Mouse (Mus musculus) midbrain, postnatal 0 days (tissue): ENCODE data around the gene Acd. TPM values are rescaled to one million over a fixed set of nuclear protein-coding genes. Genes with fewer than 3 reads are reported as not detected.

ENCODE experiments used
- ATAC-seq: fragments of 200-750 bp; cut with Nextera tagmentation; 2 replicates; pipeline ENCODE4 v1.8.0; 2017; ENCODE audit warnings: moderate number of reproducible peaks, mild to moderate bottlenecking, moderate TSS enrichment, moderate library complexity; ENCODE audit not compliant: low FRiP score
- DNase-seq: peaks from one replicate; pipeline ENCODE4 v3.0.0-alpha.2; 2015; ENCODE audit warnings: low spot score
- H3K27ac ChIP-seq: fragments of 300-500 bp; sonication (generic); 2 replicates; pipeline ENCODE4 v1.5.1; 2014; ENCODE audit warnings: low read depth, mild to moderate bottlenecking, low read length, mixed read lengths
- H3K27me3 ChIP-seq: fragments of 300-500 bp; sonication (generic); 2 replicates; pipeline ENCODE4 v1.6.1; 2014; ENCODE audit warnings: low read length, control low read depth, mixed read lengths; ENCODE audit not compliant: insufficient read depth
- H3K36me3 ChIP-seq: fragments of 300-500 bp; sonication (generic); 2 replicates; pipeline ENCODE4 v1.6.1; 2014; ENCODE audit warnings: low read length, control low read depth, mixed read lengths; ENCODE audit not compliant: insufficient read depth
- H3K4me1 ChIP-seq: fragments of 300-500 bp; sonication (generic); 2 replicates; pipeline ENCODE4 v1.6.1; 2014; ENCODE audit warnings: mild to moderate bottlenecking, control low read depth, antibody characterized with exemption, low read length, mixed read lengths; ENCODE audit not compliant: insufficient read depth
- H3K4me2 ChIP-seq: fragments of 300-500 bp; sonication (generic); 2 replicates; pipeline ENCODE4 v1.6.1; 2014; ENCODE audit warnings: low read depth, mild to moderate bottlenecking, low read length, mixed read lengths; ENCODE audit not compliant: poor library complexity, severe bottlenecking
- H3K4me3 ChIP-seq: fragments of 300-500 bp; sonication (generic); 2 replicates; pipeline ENCODE4 v1.5.1; 2014; ENCODE audit warnings: low read depth, mild to moderate bottlenecking, low read length, moderate library complexity
- H3K9ac ChIP-seq: fragments of 300-500 bp; sonication (generic); replicated peaks from 2 replicates; pipeline ENCODE4 v1.6.1; 2014; ENCODE audit warnings: mild to moderate bottlenecking, low read length, moderate library complexity, mixed read lengths; ENCODE audit not compliant: poor library complexity, severe bottlenecking
- H3K9me3 ChIP-seq: fragments of 300-500 bp; sonication (generic); 2 replicates; pipeline ENCODE4 v1.6.1; 2016; ENCODE audit warnings: low read length, control low read depth
- CTCF ChIP-seq: IDR thresholded peaks from 2 replicates; pipeline ENCODE4 v1.5.1; 2016; ENCODE audit warnings: antibody characterized with exemption, mild to moderate bottlenecking
- WGBS: fragments of 180-500 bp; shearing (Covaris S2); extraction: QIAGEN DNeasy Blood & Tissue Kit; methylation state at CpG from one replicate; pipeline ENCODE4 v1.1.7; 2014; 5-methylcytosine and 5-hydroxymethylcytosine counted together
- polyA plus RNA-seq: library from polyadenylated mRNA; unstranded; fragments of >200 nt; fragmentation: Nextera tagmentation; extraction: Ambion mirVana; gene quantifications from 2 replicates; pipeline ENCODE4 v1.2.1, GENCODE M21; 2015
- total RNA-seq: library from RNA; depleted of rRNA; stranded (reverse); fragments of >200 nt; gene quantifications from 2 replicates; pipeline ENCODE4 v1.2.3, GENCODE M21; 2014

The Acd gene
- total and polyA plus RNA-seq, 2 experiments from 2014 or later, result 32.0 to 84.7 TPM

DNA sequence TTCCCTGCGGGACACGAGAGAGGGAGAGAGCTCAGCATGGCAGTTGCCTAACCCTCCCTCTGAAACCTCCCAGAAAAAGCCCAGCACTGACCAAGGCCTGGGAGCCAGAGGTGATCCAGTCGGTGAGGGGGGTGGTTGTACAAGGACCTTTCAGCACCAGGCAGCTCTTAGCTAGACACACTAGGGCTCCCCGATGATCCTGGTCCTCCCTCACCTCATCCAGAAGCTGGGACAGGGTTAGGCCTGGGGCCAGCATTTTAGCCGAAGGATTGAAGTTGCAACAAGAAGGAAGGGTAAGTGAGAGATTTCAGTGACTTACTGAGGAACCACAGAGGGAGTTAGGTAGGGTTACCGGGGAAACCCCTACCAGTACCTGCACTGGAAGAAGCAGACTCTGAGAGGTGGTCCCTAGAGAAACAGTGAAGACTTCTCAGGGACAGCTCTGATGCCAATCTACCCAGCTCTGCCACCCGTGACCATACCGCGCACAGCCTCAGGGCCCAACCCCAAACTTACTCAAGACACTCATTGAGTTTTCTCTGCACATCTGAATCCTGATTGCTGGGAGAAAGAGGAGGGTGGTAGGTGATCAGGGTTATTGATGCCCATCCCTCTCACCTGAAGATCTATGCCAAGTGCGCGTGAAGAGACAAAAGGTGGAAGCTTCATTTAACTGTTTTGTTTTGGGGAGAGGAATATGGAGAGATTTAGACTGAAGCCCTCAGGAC lies 1.2 kb downstream of the Acd start:
- Histone ChIP-seq H3K4me3 (peak overlapping the region; percentile 67), H3K9me3 (no peaks in the 10 kb centered on the region), H3K27ac (no peak overlapping the region), H3K4me2 (peak overlapping the region; percentile 96), H3K36me3 (peaks cover 40% of the 10 kb centered on the region), H3K4me1 (peaks cover 17% of the 10 kb centered on the region), H3K27me3 (no peaks in the 10 kb centered on the region), H3K9ac (peak overlapping the region; percentile 65)
- ATAC-seq (no peak), DNase-seq (no peak)
- WGBS, result 91% methylated on average over 11 of the region's 11 CpGs
- no peak for TF ChIP-seq CTCF

DNA sequence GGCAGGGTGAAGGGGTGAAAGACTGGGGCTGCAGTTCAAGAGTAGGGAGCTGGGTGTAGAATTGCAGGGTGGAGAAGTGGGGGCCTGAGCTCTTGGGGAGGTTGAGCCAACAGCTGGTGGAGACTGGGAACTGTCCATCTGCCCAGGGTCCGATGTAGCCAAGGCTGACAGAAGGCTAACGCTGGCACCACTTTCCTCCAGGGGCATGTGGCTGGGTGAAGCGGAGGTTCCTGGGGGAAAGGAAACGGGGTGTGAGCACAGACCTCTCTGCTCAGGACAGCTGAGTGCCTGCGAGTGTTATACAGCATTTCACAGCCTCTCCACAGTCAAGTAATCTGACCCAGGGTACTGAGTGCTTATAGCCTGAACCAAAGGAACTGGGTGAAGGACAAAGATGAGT lies 2.2 kb downstream of the Acd start:
- DNase-seq (no peak), ATAC-seq (no peak)
- Histone ChIP-seq H3K9me3 (no peaks in the 10 kb centered on the region), H3K4me3 (no peak overlapping the region), H3K4me1 (peaks cover 17% of the 10 kb centered on the region), H3K36me3 (peaks cover 35% of the 10 kb centered on the region), H3K9ac (no peak overlapping the region), H3K27ac (no peak overlapping the region), H3K27me3 (no peaks in the 10 kb centered on the region), H3K4me2 (no peak overlapping the region)
- WGBS, result 90% methylated on average over 5 of the region's 5 CpGs
- no peak for TF ChIP-seq CTCF

DNA sequence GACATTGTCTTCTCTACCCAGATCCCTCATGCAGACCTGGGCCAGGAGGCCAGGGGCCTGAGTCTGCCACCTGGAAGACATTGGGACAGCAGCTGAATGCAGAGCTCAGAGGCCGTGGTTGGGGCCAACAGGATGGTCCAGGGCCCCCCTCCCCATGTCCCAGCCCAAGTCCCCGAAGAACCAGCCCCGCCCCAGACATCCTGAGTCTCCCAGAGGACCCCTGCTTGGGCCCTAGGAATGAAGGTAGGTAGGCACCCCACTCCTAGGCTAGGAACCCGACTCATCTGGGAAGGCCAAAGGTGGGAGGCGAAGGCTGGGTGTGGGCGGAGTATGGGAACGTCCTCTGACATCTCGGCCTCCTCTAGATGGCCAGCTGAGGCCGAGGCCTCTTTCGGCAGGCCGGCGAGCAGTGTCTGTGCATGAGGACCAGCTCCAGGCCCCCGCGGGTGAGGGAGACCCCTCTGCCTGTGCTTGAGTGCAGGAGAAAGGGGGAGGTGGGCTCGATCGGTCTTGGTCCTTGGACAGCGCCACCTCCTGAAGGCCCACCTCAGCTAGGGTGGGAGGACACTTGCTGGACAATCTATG lies 3.6 kb downstream of the Acd start:
- H3K4me2 ChIP-seq, result no peak overlapping the region
- no peak overlapping the region for H3K4me3 ChIP-seq
- peaks cover 26% of the 10 kb centered on the region for H3K36me3 ChIP-seq
- H3K27me3 ChIP-seq, result no peaks in the 10 kb centered on the region
- 90% methylated on average over 17 of the region's 17 CpGs for WGBS
- H3K4me1 ChIP-seq, result peaks cover 16% of the 10 kb centered on the region
- no peaks in the 10 kb centered on the region for H3K9me3 ChIP-seq
- DNase-seq, result no peak
- ATAC-seq, result no peak
- TF ChIP-seq CTCF, result no peak
- H3K9ac ChIP-seq, result no peak overlapping the region
- H3K27ac ChIP-seq, result no peak overlapping the region

DNA sequence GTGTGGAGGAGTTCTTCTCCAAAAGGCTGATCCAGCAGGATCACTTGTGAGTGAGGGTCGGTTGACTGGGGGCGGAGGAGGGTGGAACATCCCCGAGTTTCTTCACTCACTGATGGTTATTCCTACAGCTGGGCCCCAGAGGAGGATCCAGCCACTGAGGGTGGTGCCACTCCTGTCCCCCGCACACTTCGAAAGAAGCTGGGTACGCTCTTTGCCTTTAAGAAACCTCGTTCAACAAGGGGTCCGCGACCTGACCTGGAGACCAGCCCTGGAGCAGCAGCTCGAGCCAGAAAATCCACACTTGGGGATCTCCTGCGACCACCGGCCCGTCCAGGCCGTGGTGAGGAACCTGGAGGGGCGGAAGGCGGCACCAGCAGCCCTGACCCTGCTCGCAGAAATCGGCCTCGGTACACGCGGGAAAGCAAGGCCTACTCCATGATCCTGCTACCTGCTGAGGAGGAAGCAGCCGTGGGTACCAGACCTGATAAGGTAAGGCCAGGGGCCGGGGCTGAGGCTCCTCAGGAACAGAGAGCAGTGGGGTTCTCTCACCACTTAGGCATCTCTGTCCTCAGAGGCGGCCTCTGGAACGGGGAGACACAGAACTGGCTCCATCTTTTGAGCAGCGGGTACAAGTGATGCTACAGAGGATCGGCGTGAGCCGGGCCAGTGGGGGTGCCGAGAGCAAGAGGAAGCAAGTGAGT lies 5.7 kb downstream of the Acd start:
- H3K27ac ChIP-seq, result peak overlapping the region; percentile 91
- H3K27me3 ChIP-seq, result no peaks in the 10 kb centered on the region
- H3K9me3 ChIP-seq, result no peaks in the 10 kb centered on the region
- TF ChIP-seq CTCF, result no peak
- peak overlapping the region; percentile 81 for H3K4me2 ChIP-seq
- peak overlapping the region; percentile 94 for H3K9ac ChIP-seq
- peaks cover 12% of the 10 kb centered on the region for H3K4me1 ChIP-seq
- H3K36me3 ChIP-seq, result peaks cover 26% of the 10 kb centered on the region
- peak overlapping the region; percentile 71 for H3K4me3 ChIP-seq
- ATAC-seq (no peak), DNase-seq (no peak)
- 80% methylated on average over 30 of the region's 30 CpGs for WGBS

DNA sequence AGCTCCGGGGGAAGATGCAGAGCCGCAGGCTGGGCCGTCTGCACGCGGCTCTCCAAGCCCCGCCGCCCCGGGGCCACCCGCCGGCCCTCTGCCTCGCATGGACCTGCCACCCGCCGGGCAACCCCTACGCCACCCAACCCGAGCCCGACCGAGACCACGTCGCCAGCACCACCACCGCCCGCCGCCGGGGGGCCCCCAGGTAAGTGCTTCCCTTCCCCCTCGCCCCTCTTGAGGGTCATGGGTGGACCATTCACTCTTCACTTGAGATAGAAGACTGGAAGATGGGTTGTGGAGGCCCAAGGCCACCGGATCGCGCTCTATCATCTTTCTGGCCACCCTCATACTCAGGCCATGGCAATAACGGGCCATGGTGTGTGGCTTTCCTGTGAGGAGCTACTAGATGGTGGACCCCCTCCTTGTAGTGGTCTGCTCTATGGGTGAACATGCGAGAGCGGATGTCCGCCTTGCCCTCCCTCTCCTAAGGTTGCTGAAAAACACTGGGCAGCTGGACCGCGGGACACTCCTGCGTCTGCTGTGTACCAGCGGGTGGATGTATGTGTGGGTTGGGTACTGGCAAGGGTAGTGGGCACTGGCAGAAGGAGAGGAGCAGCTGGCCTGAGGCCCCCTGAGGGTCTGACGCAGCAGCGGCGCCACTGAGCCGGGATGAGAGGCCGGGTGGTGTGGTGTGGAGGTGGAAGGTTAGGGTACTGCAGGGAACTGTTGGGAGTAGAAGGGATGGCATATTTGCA lies 6.7 kb downstream of the Acd start:
- Histone ChIP-seq H3K4me3 (peak overlapping the region; percentile 71), H3K9me3 (no peaks in the 10 kb centered on the region), H3K4me2 (peak overlapping the region; percentile 81), H3K4me1 (peaks cover 7% of the 10 kb centered on the region), H3K9ac (peak overlapping the region; percentile 94), H3K27me3 (no peaks in the 10 kb centered on the region), H3K36me3 (peaks cover 24% of the 10 kb centered on the region), H3K27ac (peak overlapping the region; percentile 91)
- ATAC-seq, result peak; percentile 73
- peak; percentile 56 for TF ChIP-seq CTCF
- peak; percentile 71 for DNase-seq
- 5% methylated on average over 31 of the region's 40 CpGs for WGBS
